ENCODE assay signal across 8 mouse cellular contexts in genomic region chr1:135108611-135109010, GRCm38 (mm10). TPM values are rescaled to one million over a fixed set of nuclear protein-coding genes. Genes with fewer than 3 reads are reported as not detected.
DNase-seq lines count a peak whose midpoint lies in the region; ATAC-seq and TF ChIP-seq lines count a peak whose summit lies in the region.

No protein-coding gene starts in this region.

- H3K4me3 ChIP-seq in forebrain, embryonic 14.5 days (ENCODE audit: low read depth, low read length), result no peak overlapping the region
- no peak overlapping the region for H3K4me3 ChIP-seq in forebrain, embryonic 13.5 days
- no peak overlapping the region for H3K4me3 ChIP-seq in midbrain, embryonic 14.5 days (replicated peaks; ENCODE audit: low read depth, low read length)
- H3K4me3 ChIP-seq in midbrain, embryonic 13.5 days (replicated peaks), result no peak overlapping the region
- no peak overlapping the region for H3K4me3 ChIP-seq in cortical plate, adult 2 months (ENCODE audit: insufficient read depth, low read length)

- peak; percentile 47; the same call in 1 of the 2 replicates for TF ChIP-seq CTCF in cortical plate, adult 2 months (IDR thresholded peaks at IDR 0.05; ENCODE audit: extremely low read depth, insufficient read depth, low read length)

- DNase-seq in forebrain, embryonic 14.5 days (ENCODE audit: low spot score), result peak; percentile 33
- peak; percentile 46 for DNase-seq in midbrain, embryonic 14.5 days
- no peak for DNase-seq in layer of hippocampus, adult 9-10 months (ENCODE audit: low spot score)

- no peak overlapping the region for H3K4me2 ChIP-seq in forebrain, embryonic 14.5 days (ENCODE audit: low read length)
- H3K4me2 ChIP-seq in forebrain, embryonic 13.5 days, result no peak overlapping the region
- H3K4me2 ChIP-seq in midbrain, embryonic 14.5 days (ENCODE audit: low read length), result no peak overlapping the region
- H3K4me2 ChIP-seq in midbrain, embryonic 13.5 days (replicated peaks), result no peak overlapping the region

- no peaks in the 10 kb centered on the region for H3K4me1 ChIP-seq in forebrain, embryonic 14.5 days (ENCODE audit: control insufficient read depth, insufficient read depth, low read length)
- peaks cover 17% of the 10 kb centered on the region for H3K4me1 ChIP-seq in forebrain, embryonic 13.5 days
- H3K4me1 ChIP-seq in midbrain, embryonic 14.5 days (ENCODE audit: control insufficient read depth, insufficient read depth, low read length), result 0 out of 2 replicates have a peak, but pooled peaks cover 5% of the 10 kb centered on the region
- peaks cover 17% of the 10 kb centered on the region for H3K4me1 ChIP-seq in midbrain, embryonic 13.5 days (replicated peaks)
- no peaks in the 10 kb centered on the region for H3K4me1 ChIP-seq in cortical plate, adult 2 months (ENCODE audit: control insufficient read depth, insufficient read depth, low read length)

- WGBS in forebrain, embryonic 14.5 days, result 43% methylated on average over 6 of the region's 6 CpGs
- 40% methylated on average over 6 of the region's 6 CpGs for WGBS in forebrain, embryonic 13.5 days
- WGBS in midbrain, embryonic 14.5 days, result 45% methylated on average over 6 of the region's 6 CpGs
- WGBS in midbrain, embryonic 13.5 days, result 43% methylated on average over 6 of the region's 6 CpGs

- no peaks in the 10 kb centered on the region for H3K9me3 ChIP-seq in forebrain, embryonic 14.5 days (replicated peaks; ENCODE audit: control insufficient read depth, low read length)
- H3K9me3 ChIP-seq in forebrain, embryonic 13.5 days (replicated peaks), result no peaks in the 10 kb centered on the region
- no peaks in the 10 kb centered on the region for H3K9me3 ChIP-seq in midbrain, embryonic 14.5 days (ENCODE audit: control insufficient read depth, low read length)
- no peaks in the 10 kb centered on the region for H3K9me3 ChIP-seq in midbrain, embryonic 13.5 days

- no peak overlapping the region for H3K9ac ChIP-seq in forebrain, embryonic 14.5 days (ENCODE audit: low read length)
- H3K9ac ChIP-seq in forebrain, embryonic 13.5 days, result no peak overlapping the region
- no peak overlapping the region for H3K9ac ChIP-seq in midbrain, embryonic 14.5 days (replicated peaks; ENCODE audit: low read length)
- no peak overlapping the region for H3K9ac ChIP-seq in midbrain, embryonic 13.5 days (replicated peaks)

- no peak overlapping the region for H3K27ac ChIP-seq in forebrain, embryonic 14.5 days (ENCODE audit: low read depth, low read length)
- H3K27ac ChIP-seq in forebrain, embryonic 13.5 days, result no peak overlapping the region
- no peak overlapping the region for H3K27ac ChIP-seq in midbrain, embryonic 14.5 days (replicated peaks; ENCODE audit: low read depth, low read length)
- no peak overlapping the region for H3K27ac ChIP-seq in midbrain, embryonic 13.5 days
- H3K27ac ChIP-seq in cortical plate, adult 2 months (ENCODE audit: insufficient read depth, low read length), result no peak overlapping the region

- TF ChIP-seq POLR2A in cortical plate, adult 2 months (IDR thresholded peaks at IDR 0.05; ENCODE audit: extremely low read depth, insufficient read depth, low read length), result no peak

- peaks cover 29% of the 10 kb centered on the region for H3K27me3 ChIP-seq in forebrain, embryonic 14.5 days (replicated peaks; ENCODE audit: control insufficient read depth, insufficient read depth, low read length)
- H3K27me3 ChIP-seq in forebrain, embryonic 13.5 days, result peaks cover 45% of the 10 kb centered on the region
- H3K27me3 ChIP-seq in midbrain, embryonic 14.5 days (ENCODE audit: control insufficient read depth, insufficient read depth, low read length), result peaks cover 28% of the 10 kb centered on the region
- peaks cover 50% of the 10 kb centered on the region for H3K27me3 ChIP-seq in midbrain, embryonic 13.5 days

- no peaks in the 10 kb centered on the region for H3K36me3 ChIP-seq in forebrain, embryonic 14.5 days (ENCODE audit: control insufficient read depth, insufficient read depth, low read length)
- H3K36me3 ChIP-seq in forebrain, embryonic 13.5 days (ENCODE audit: poor library complexity, severe bottlenecking), result no peaks in the 10 kb centered on the region
- no peaks in the 10 kb centered on the region for H3K36me3 ChIP-seq in midbrain, embryonic 14.5 days (ENCODE audit: control insufficient read depth, insufficient read depth, low read length)
- H3K36me3 ChIP-seq in midbrain, embryonic 13.5 days, result no peaks in the 10 kb centered on the region

- ATAC-seq in forebrain, embryonic 14.5 days, result no peak
- no peak for ATAC-seq in forebrain, embryonic 13.5 days
- ATAC-seq in midbrain, embryonic 14.5 days (ENCODE audit: low FRiP score, low TSS enrichment), result no peak
- ATAC-seq in midbrain, embryonic 13.5 days, result no peak
- ATAC-seq in megakaryocyte progenitor cell, adult 5-6 weeks (replicated peaks; ENCODE audit: poor library complexity), result peak; percentile 38
- no peak for ATAC-seq in megakaryocyte, adult 5-6 weeks (ENCODE audit: poor library complexity, severe bottlenecking)

RNA-seq across cellular contexts. Expression of gene Lgr6, which starts 3.5 kb away (rescaled TPM):
- 0.48 TPM in 2 replicates for polyA plus RNA-seq in forebrain, embryonic 14.5 days (2014; fragmentation: Nextera tagmentation; extraction: Ambion mirVana)
- polyA plus RNA-seq in forebrain, embryonic 13.5 days (2015; fragmentation: Nextera tagmentation; extraction: Ambion mirVana), result 0.15 and 0.30 TPM in 2 replicates
- 0.87 and 0.98 TPM in 2 replicates for polyA plus RNA-seq in midbrain, embryonic 14.5 days (2014; fragmentation: Nextera tagmentation; extraction: Ambion mirVana)
- polyA plus RNA-seq in midbrain, embryonic 13.5 days (2015; fragmentation: Nextera tagmentation; extraction: Ambion mirVana), result 0.35 and 0.44 TPM in 2 replicates
- 1.5 and 1.6 TPM in 2 replicates for polyA plus RNA-seq in cortical plate, adult 2 months (2012; rRNA removed)
- 0.05 TPM in 1 of 2 replicates, not detected in the other for total RNA-seq in megakaryocyte progenitor cell, adult 5-6 weeks (2015)
- 0.08 TPM in 1 of 2 replicates, not detected in the other for total RNA-seq in megakaryocyte progenitor cell, adult 5-6 weeks (2017)
- total RNA-seq in megakaryocyte, adult 5-6 weeks (2015), result not detected in 2 replicates
- not detected in 2 replicates for total RNA-seq in megakaryocyte, adult 5-6 weeks (2017)

RNA-seq across cellular contexts. Expression of gene Ptpn7, which starts 23.9 kb away (rescaled TPM):
- polyA plus RNA-seq in forebrain, embryonic 14.5 days (2014; fragmentation: Nextera tagmentation; extraction: Ambion mirVana), result 0.32 and 0.57 TPM in 2 replicates
- 0.34 and 0.53 TPM in 2 replicates for polyA plus RNA-seq in forebrain, embryonic 13.5 days (2015; fragmentation: Nextera tagmentation; extraction: Ambion mirVana)
- 0.27 and 0.62 TPM in 2 replicates for polyA plus RNA-seq in midbrain, embryonic 14.5 days (2014; fragmentation: Nextera tagmentation; extraction: Ambion mirVana)
- polyA plus RNA-seq in midbrain, embryonic 13.5 days (2015; fragmentation: Nextera tagmentation; extraction: Ambion mirVana), result 0.46 and 0.51 TPM in 2 replicates
- 0.08 and 0.86 TPM in 2 replicates for polyA plus RNA-seq in cortical plate, adult 2 months (2012; rRNA removed)
- 75.0 and 75.4 TPM in 2 replicates for total RNA-seq in megakaryocyte progenitor cell, adult 5-6 weeks (2015)
- total RNA-seq in megakaryocyte progenitor cell, adult 5-6 weeks (2017), result 103 and 112 TPM in 2 replicates
- total RNA-seq in megakaryocyte, adult 5-6 weeks (2015), result 25.5 and 29.5 TPM in 2 replicates
- 49.7 and 54.2 TPM in 2 replicates for total RNA-seq in megakaryocyte, adult 5-6 weeks (2017)

RNA-seq across cellular contexts. Expression of gene Arl8a, which starts 38.0 kb away (rescaled TPM):
- polyA plus RNA-seq in forebrain, embryonic 14.5 days (2014; fragmentation: Nextera tagmentation; extraction: Ambion mirVana), result 213 and 251 TPM in 2 replicates
- 161 and 162 TPM in 2 replicates for polyA plus RNA-seq in forebrain, embryonic 13.5 days (2015; fragmentation: Nextera tagmentation; extraction: Ambion mirVana)
- polyA plus RNA-seq in midbrain, embryonic 14.5 days (2014; fragmentation: Nextera tagmentation; extraction: Ambion mirVana), result 322 and 380 TPM in 2 replicates
- 234 and 247 TPM in 2 replicates for polyA plus RNA-seq in midbrain, embryonic 13.5 days (2015; fragmentation: Nextera tagmentation; extraction: Ambion mirVana)
- 354 and 358 TPM in 2 replicates for polyA plus RNA-seq in cortical plate, adult 2 months (2012; rRNA removed)
- total RNA-seq in megakaryocyte progenitor cell, adult 5-6 weeks (2015), result 32.1 and 35.1 TPM in 2 replicates
- total RNA-seq in megakaryocyte progenitor cell, adult 5-6 weeks (2017), result 18.4 and 19.9 TPM in 2 replicates
- total RNA-seq in megakaryocyte, adult 5-6 weeks (2015), result 83.3 and 93.2 TPM in 2 replicates
- 37.1 and 49.1 TPM in 2 replicates for total RNA-seq in megakaryocyte, adult 5-6 weeks (2017)

RNA-seq across cellular contexts. Expression of gene Gpr37l1, which starts 58.9 kb away (rescaled TPM):
- 0.24 and 0.33 TPM in 2 replicates for polyA plus RNA-seq in forebrain, embryonic 14.5 days (2014; fragmentation: Nextera tagmentation; extraction: Ambion mirVana)
- polyA plus RNA-seq in forebrain, embryonic 13.5 days (2015; fragmentation: Nextera tagmentation; extraction: Ambion mirVana), result not detected in 2 replicates
- polyA plus RNA-seq in midbrain, embryonic 14.5 days (2014; fragmentation: Nextera tagmentation; extraction: Ambion mirVana), result 0.30 and 0.34 TPM in 2 replicates
- 0.13 and 0.17 TPM in 2 replicates for polyA plus RNA-seq in midbrain, embryonic 13.5 days (2015; fragmentation: Nextera tagmentation; extraction: Ambion mirVana)
- 324 and 331 TPM in 2 replicates for polyA plus RNA-seq in cortical plate, adult 2 months (2012; rRNA removed)
- total RNA-seq in megakaryocyte progenitor cell, adult 5-6 weeks (2015), result not detected in 2 replicates
- not detected in 2 replicates for total RNA-seq in megakaryocyte progenitor cell, adult 5-6 weeks (2017)
- total RNA-seq in megakaryocyte, adult 5-6 weeks (2015), result not detected in 2 replicates
- not detected in 2 replicates for total RNA-seq in megakaryocyte, adult 5-6 weeks (2017)
